Mouse (Mus musculus) embryonic fibroblast, embryonic 13.5 days (primary cell): ENCODE measurements around the gene Anapc16. TPM values are rescaled to one million over a fixed set of nuclear protein-coding genes. Genes with fewer than 3 reads are reported as not detected.

ENCODE experiments used
- H3K27ac ChIP-seq: 2 replicates; pipeline ENCODE4 v1.5.1; 2012; ENCODE audit warnings: low read length, control low read depth, inconsistent platforms; ENCODE audit not compliant: insufficient read depth
- H3K4me1 ChIP-seq: 2 replicates; pipeline ENCODE4 v1.6.1; 2011; ENCODE audit warnings: low read length; ENCODE audit not compliant: control insufficient read depth, insufficient read depth
- H3K4me3 ChIP-seq: 2 replicates; pipeline ENCODE4 v1.5.1; 2011; ENCODE audit warnings: mild to moderate bottlenecking, control low read depth, low read length; ENCODE audit not compliant: insufficient read depth
- CTCF ChIP-seq: IDR thresholded peaks from 2 replicates; pipeline ENCODE4 v1.5.1; 2011; ENCODE audit warnings: mild to moderate bottlenecking, control low read depth, low read length, moderate library complexity, borderline replicate concordance; ENCODE audit not compliant: insufficient read depth
- POLR2A ChIP-seq: IDR thresholded peaks from 2 replicates; pipeline ENCODE4 v1.6.1; 2011; ENCODE audit warnings: low read depth, mild to moderate bottlenecking, control low read depth, low read length, moderate library complexity
- polyA plus RNA-seq: library from polyadenylated mRNA; stranded (reverse); fragments of >200 nt; gene quantifications from 2 replicates; pipeline ENCODE4 v1.2.4, GENCODE M21; 2011; ENCODE audit warnings: low read depth; ENCODE audit not compliant: missing spikeins, insufficient read length

Gene Anapc16
- polyA plus RNA-seq, 1 experiment, result 63.4 TPM

DNA sequence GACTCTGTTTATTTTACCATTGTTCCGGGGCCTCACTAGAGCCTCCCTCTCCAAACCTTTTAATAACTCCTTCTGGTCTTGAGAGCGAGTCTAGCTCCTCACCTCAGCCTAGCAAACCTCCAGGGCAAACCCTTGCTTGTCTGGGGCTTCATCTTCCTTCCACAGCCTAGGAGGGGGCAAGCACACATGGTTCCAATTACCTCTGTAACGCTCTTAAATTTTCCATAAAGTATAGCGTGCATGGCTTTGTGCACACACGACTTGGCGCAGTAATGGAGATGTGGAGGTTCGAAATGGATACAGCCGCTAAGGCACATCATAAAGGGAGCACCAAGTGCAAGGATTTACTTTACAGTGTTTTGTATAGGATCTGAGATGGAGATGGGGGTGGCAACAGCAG, 37.1 kb downstream of the Anapc16 start:
- no peak for TF ChIP-seq POLR2A
- no peak for TF ChIP-seq CTCF
- Histone ChIP-seq H3K4me1 (no peaks in the 10 kb centered on the region), H3K27ac (peak overlapping the region; percentile 57), H3K4me3 (no peak overlapping the region)

- TF ChIP-seq POLR2A (no peak), CTCF (no peak)
- no peaks in the 10 kb centered on the region for H3K4me1 ChIP-seq
- peak overlapping the region; percentile 57 for H3K27ac ChIP-seq
- H3K4me3 ChIP-seq, result no peak overlapping the region
Observed at GRCm38 (mm10) chr10:59965362-59965695, 37.6 kb downstream of the Anapc16 start.

DNA sequence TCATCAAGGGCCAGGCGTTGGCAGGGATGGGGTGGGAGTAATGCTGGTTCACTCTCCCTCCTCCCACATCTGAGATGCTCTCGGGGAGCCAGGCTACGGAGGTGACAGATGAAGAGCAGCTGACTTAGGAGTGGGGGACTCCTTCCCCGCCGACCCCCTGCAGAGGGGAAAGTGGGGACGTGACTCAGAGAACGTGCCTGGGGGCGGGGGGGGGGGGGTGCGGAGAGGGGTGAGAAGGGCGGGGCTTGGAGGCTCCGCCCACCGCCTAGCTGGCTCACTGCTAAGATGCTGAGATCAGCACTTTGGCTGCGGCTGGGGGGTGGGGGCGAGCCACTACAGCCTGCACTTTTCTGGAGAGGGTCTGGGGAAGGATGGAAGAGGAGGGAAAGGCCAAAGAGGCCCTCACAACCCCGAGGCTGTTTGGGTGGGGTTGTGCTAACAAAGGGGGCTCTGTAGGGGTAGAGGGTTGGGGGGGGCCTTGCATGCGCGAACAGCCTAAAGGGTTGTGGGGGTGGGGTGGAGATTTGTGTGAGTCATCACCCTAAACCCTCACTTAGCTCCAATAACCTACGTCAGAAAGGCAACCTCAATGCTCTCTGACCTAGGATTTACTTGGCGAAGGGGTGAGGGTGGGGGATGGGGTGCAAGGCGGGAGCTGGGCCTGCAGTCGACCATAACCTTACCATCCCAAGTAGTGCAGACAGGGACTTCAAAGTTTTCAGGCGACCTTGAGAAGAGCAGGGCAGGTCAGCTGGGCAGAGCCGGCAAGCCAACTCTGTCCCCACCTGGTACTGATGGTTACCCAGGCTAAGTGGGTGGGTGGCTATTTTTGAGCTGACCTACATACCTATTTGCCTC, 38.2 kb downstream of the Anapc16 start:
- TF ChIP-seq POLR2A (no peak), CTCF (no peak)
- Histone ChIP-seq H3K4me1 (no peaks in the 10 kb centered on the region), H3K27ac (peak overlapping the region; percentile 57), H3K4me3 (no peak overlapping the region)

DNA sequence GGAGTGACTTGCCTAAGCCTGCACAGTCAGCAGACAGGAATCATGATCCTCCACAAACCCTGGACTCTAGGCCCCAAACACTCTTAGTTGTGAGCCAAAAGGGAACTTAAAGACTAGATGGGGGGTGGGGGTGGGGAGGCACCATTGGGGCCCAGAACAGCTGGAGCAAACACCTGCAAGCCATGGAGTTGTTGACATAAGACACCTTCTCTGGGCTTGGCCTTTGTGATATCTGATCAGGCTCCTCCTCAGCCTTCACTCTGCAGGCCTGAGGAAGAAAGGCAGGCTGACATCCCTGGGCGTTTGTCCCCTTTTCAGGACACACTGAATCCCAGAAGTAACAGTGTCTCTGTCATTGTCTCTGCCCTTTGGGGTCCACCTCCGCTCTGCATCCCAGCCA, 39.3 kb downstream of the Anapc16 start:
- TF ChIP-seq CTCF, result no peak
- TF ChIP-seq POLR2A, result no peak

DNA sequence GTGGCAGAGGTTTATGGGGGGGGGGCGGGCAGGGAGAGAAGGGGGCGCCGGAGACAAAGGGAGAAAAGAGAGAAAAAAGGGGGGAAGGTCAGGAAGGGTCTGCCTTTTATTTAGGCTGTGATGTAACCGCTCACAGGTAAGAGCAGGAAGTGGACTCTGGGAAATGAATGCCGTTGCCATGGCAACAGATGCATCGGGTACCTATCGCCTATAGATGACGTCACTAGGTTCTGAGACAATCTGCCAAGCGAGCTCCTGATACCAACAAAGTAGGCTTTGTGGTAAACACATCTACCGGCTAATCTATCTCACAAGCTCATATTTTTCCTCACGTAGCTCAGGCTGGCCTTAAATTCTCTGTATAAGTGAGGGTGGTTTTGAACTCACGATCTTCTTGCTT, 43.4 kb downstream of the Anapc16 start:
- TF ChIP-seq POLR2A, result no peak
- TF ChIP-seq CTCF, result no peak
- Histone ChIP-seq H3K4me1 (no peaks in the 10 kb centered on the region), H3K4me3 (no peak overlapping the region), H3K27ac (no peak overlapping the region)

More for the DNA sequence above, 39.3 kb downstream of the Anapc16 start:
- no peak overlapping the region for H3K4me3 ChIP-seq
- H3K27ac ChIP-seq, result no peak overlapping the region
- H3K4me1 ChIP-seq, result no peaks in the 10 kb centered on the region

DNA sequence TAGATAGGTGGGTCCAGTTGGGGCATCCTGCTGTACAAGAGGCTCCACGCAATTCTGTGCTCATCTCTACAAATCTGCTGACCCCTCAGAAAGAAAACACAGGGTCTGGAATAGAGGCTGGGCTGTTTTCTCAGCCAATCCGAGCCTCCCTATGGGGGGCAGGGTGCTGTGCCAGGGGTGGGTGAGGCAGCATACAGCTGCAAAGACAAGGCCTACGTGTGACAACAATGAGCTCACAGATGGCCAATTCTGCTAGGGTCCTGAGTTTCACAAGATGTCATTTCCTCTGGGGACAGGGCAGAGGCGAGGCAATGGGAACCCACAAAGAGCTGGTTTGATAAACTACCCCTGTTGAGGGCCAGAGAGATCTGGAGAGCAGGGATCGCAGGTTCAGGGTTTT, 44.5 kb downstream of the Anapc16 start:
- TF ChIP-seq CTCF, result no peak
- TF ChIP-seq POLR2A, result no peak
- Histone ChIP-seq H3K4me3 (no peak overlapping the region), H3K27ac (no peak overlapping the region), H3K4me1 (no peaks in the 10 kb centered on the region)

DNA sequence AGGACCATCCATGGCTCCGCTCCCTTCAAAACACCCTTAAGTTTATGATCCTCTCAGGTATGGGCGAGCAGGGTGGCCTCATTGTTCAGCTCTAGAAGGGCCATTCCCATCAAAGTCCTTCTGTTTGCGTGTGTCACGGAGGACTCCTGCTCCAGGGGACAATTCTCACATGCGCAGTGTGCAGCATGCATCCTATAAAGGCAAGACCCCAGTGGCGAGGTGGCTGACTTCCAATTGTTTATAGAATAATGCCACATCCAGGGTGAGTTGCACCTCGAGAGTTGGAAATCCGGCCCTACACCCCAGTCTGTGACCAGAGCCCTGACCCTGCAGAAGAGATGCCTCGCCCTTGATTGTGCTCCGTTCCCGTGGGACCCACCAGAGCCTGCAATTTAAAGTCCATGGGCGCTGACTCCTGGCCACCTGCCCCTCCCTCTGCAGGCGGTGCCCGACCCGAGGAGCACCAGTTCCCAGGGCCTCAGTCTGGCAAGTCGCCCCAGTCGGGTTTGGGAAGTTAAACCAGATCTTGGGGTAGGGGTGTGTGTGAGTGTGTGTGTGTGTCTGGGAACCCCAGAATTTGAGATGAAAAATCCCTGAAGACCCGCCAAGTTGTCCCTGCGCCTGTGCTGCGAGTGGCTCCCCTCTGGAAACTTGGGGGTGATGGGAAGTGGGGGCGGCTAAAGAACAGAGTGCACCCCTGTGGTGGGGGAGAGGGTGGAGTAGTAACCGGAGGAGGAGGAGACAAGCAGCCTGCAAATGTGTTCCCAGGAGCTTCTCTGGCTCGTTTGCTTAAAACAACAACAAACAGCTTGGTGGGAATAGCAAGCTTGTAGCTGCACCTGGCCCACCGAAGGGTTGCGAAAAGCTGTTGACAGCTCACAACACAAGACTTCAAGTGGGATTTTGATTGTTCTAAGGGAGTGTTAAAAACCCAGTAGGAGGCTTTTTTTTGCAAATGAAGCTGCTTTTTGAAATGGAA, 45.5 kb downstream of the Anapc16 start:
- H3K4me3 ChIP-seq, result no peak overlapping the region
- H3K27ac ChIP-seq, result no peak overlapping the region

GRCm38 (mm10) chr10:59956681-59957080, 46.3 kb downstream of the Anapc16 start:
- no peak for TF ChIP-seq POLR2A
- TF ChIP-seq CTCF, result no peak
- H3K27ac ChIP-seq, result no peak overlapping the region
- no peaks in the 10 kb centered on the region for H3K4me1 ChIP-seq
- H3K4me3 ChIP-seq, result no peak overlapping the region

More for the DNA sequence above, 45.5 kb downstream of the Anapc16 start:
- TF ChIP-seq POLR2A (no peak), CTCF (no peak)
- no peaks in the 10 kb centered on the region for H3K4me1 ChIP-seq

DNA sequence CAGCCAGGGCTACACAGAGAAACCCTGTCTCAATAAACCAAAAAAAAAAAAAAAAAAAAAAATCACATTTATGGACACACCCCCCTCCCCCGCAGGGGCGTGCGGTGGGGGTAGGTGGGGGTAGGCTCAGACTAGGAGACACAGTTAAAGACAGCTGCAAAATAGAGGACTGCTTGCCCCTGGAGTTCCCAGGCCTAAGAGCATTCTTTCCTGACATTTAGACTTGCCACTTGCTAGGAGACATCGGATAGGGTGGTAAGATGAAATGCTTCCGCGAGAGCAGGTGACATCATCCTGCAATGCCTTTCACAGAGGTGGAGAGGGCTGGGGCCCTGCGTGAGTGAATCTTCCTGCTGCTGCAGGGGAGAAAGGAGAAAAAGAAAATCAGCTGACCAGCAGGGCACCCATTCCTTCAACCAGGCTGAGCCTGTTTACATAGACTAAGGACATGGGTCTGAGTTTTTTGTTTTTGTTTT, 49.3 kb downstream of the Anapc16 start:
- Histone ChIP-seq H3K4me1 (no peaks in the 10 kb centered on the region), H3K4me3 (no peak overlapping the region), H3K27ac (peak overlapping the region; percentile 68; the same call in 1 of the 2 replicates)
- TF ChIP-seq POLR2A (no peak), CTCF (no peak)
